Mouse (Mus musculus) MEL (cell line): ENCODE data around the gene Srgn. TPM values are rescaled to one million over a fixed set of nuclear protein-coding genes. Genes with fewer than 3 reads are reported as not detected.

Source experiments
- DNase-seq: peaks from one replicate; pipeline ENCODE4 v3.0.0; 2011; ENCODE audit warnings: low read depth, low spot score
- H3K27ac ChIP-seq: 2 replicates; pipeline ENCODE4 v1.5.1; 2012; ENCODE audit warnings: low read depth, mild to moderate bottlenecking, control low read depth, low read length, moderate library complexity; ENCODE audit not compliant: control insufficient read depth
- H3K27me3 ChIP-seq, 2 experiments: fragments of 150-350 bp in 1 of 2; sonication (generic) in 1 of 2; 2 replicates each; pipeline ENCODE4 v1.6.1; 2012; ENCODE audit warnings: low read length in 2 of 2, mild to moderate bottlenecking in 2 of 2, improper control_type of control experiment in 1 of 2, moderate library complexity in 1 of 2; ENCODE audit not compliant: insufficient read depth in 2 of 2, control insufficient read depth in 1 of 2
- H3K36me3 ChIP-seq, 2 experiments: 2 replicates each; pipeline ENCODE4 v1.6.1; 2012 to 2014; ENCODE audit warnings: low read length in 2 of 2, improper control_type of control experiment in 1 of 2, inconsistent platforms in 1 of 2, mild to moderate bottlenecking in 1 of 2; ENCODE audit not compliant: insufficient read depth in 2 of 2, control insufficient read depth in 1 of 2
- H3K4me1 ChIP-seq, 2 experiments: fragments of 150-350 bp in 1 of 2; sonication (generic) in 1 of 2; 2 replicates each; pipeline ENCODE4 v1.6.1; 2012; ENCODE audit warnings: low read length in 2 of 2, improper control_type of control experiment in 1 of 2, mild to moderate bottlenecking in 1 of 2; ENCODE audit not compliant: insufficient read depth in 2 of 2, control insufficient read depth in 1 of 2
- H3K4me3 ChIP-seq, 2 experiments: fragments of 150-350 bp in 1 of 2; sonication (generic) in 1 of 2; 2 replicates each; pipeline ENCODE4 v1.5.1; 2012; ENCODE audit warnings: low read depth in 2 of 2, low read length in 2 of 2, mild to moderate bottlenecking in 2 of 2, moderate library complexity in 2 of 2, control low read depth in 1 of 2, improper control_type of control experiment in 1 of 2; ENCODE audit not compliant: control insufficient read depth in 1 of 2, insufficient read depth in 1 of 2
- H3K79me2 ChIP-seq: 2 replicates; pipeline ENCODE4 v1.6.1; 2012; ENCODE audit warnings: mild to moderate bottlenecking, low read length, moderate library complexity; ENCODE audit not compliant: control insufficient read depth, poor library complexity, insufficient read depth
- H3K9ac ChIP-seq: 2 replicates; pipeline ENCODE4 v1.6.1; 2012; ENCODE audit warnings: low read depth, mild to moderate bottlenecking, control low read depth, low read length, moderate library complexity; ENCODE audit not compliant: control insufficient read depth, poor library complexity, severe bottlenecking
- H3K9me3 ChIP-seq: fragments of 150-350 bp; sonication (generic); replicated peaks from 2 replicates; pipeline ENCODE4 v1.6.1; 2012; ENCODE audit warnings: mild to moderate bottlenecking, low read length, improper control_type of control experiment, moderate library complexity; ENCODE audit not compliant: insufficient read depth
- CHD2 ChIP-seq: IDR thresholded peaks from 2 replicates; pipeline ENCODE4 v1.6.1; 2011; ENCODE audit warnings: low read length, improper control_type of control experiment
- CTCF ChIP-seq, 3 experiments: IDR thresholded peaks in 2 of 3; conservative IDR thresholded peaks in 1 of 3; 2 replicates each; pipeline ENCODE4 v1.5.1; 2011 to 2012; ENCODE audit warnings: low read length in 3 of 3, low read depth in 2 of 3, mild to moderate bottlenecking in 2 of 3, improper control_type of control experiment in 1 of 3, inconsistent platforms in 1 of 3, mixed read lengths in 1 of 3, moderate library complexity in 1 of 3; ENCODE audit not compliant: control insufficient read depth in 1 of 3, insufficient read depth in 1 of 3, poor library complexity in 1 of 3, severe bottlenecking in 1 of 3
- EP300 ChIP-seq, 2 experiments: IDR thresholded peaks; 2 replicates each; pipeline ENCODE4 v1.6.1; 2011; ENCODE audit warnings: improper control_type of control experiment in 2 of 2, low read length in 2 of 2, low read depth in 1 of 2, mild to moderate bottlenecking in 1 of 2
- GABPA ChIP-seq: IDR thresholded peaks from 2 replicates; pipeline ENCODE4 v1.6.1; 2012; ENCODE audit warnings: low read depth, mild to moderate bottlenecking, inconsistent platforms, low read length, improper control_type of control experiment, moderate library complexity
- MEF2A ChIP-seq: IDR thresholded peaks from 2 replicates; pipeline ENCODE4 v1.6.1; 2014; ENCODE audit warnings: low read depth, mild to moderate bottlenecking, inconsistent platforms, low read length, improper control_type of control experiment; ENCODE audit not compliant: poor library complexity, insufficient replicate concordance, severe bottlenecking; ENCODE audit errors: extremely low read depth
- MXI1 ChIP-seq: IDR thresholded peaks from 2 replicates; pipeline ENCODE4 v1.6.1; 2011; ENCODE audit warnings: mild to moderate bottlenecking, low read depth, low read length, improper control_type of control experiment
- MYC ChIP-seq: IDR thresholded peaks from 2 replicates; pipeline ENCODE4 v1.6.1; 2011; ENCODE audit warnings: low read depth, mild to moderate bottlenecking, low read length, improper control_type of control experiment, moderate library complexity
- POLR2AphosphoS2 ChIP-seq: IDR thresholded peaks from 2 replicates; pipeline ENCODE4 v1.6.1; 2011; ENCODE audit warnings: low read length, improper control_type of control experiment
- POLR2AphosphoS5 ChIP-seq: IDR thresholded peaks from 2 replicates; pipeline ENCODE4 v1.6.1; 2012; ENCODE audit warnings: low read depth, borderline replicate concordance, mild to moderate bottlenecking, inconsistent platforms, low read length, moderate library complexity, mixed read lengths
- RCOR1 ChIP-seq: IDR thresholded peaks from 2 replicates; pipeline ENCODE4 v1.6.1; 2012; ENCODE audit warnings: low read depth, mild to moderate bottlenecking, inconsistent platforms, low read length, improper control_type of control experiment
- SIN3A ChIP-seq: IDR thresholded peaks from 2 replicates; pipeline ENCODE4 v1.6.1; 2012; ENCODE audit warnings: low read length, improper control_type of control experiment, inconsistent platforms
- TAL1 ChIP-seq: IDR thresholded peaks from 2 replicates; pipeline ENCODE4 v1.6.1; 2012; ENCODE audit warnings: mild to moderate bottlenecking, inconsistent platforms, low read length, moderate library complexity, mixed read lengths
- TCF12 ChIP-seq: IDR thresholded peaks from 2 replicates; pipeline ENCODE4 v1.6.1; 2014; ENCODE audit warnings: low read depth, mild to moderate bottlenecking, inconsistent platforms, low read length, improper control_type of control experiment, moderate library complexity
- USF1 ChIP-seq: IDR thresholded peaks from 2 replicates; pipeline ENCODE4 v1.6.1; 2014; ENCODE audit warnings: low read depth, mild to moderate bottlenecking, inconsistent platforms, low read length, improper control_type of control experiment, moderate library complexity
- ZC3H11A ChIP-seq: IDR thresholded peaks from 2 replicates; pipeline ENCODE4 v1.6.1; 2012; ENCODE audit warnings: low read depth, mild to moderate bottlenecking, inconsistent platforms, low read length, improper control_type of control experiment
- ZMIZ1 ChIP-seq: IDR thresholded peaks from 2 replicates; pipeline ENCODE4 v1.6.1; 2012; ENCODE audit warnings: low read depth, mild to moderate bottlenecking, inconsistent platforms, low read length, improper control_type of control experiment, moderate library complexity
- polyA plus RNA-seq, 2 experiments: library from polyadenylated mRNA; stranded (reverse) in 1 of 2; unstranded in 1 of 2; fragments of >175 nt in 1 of 2; fragments of >200 nt in 1 of 2; gene quantifications; 2 replicates each; pipeline versions ENCODE4 v1.2.1 to v1.2.4; 2012; ENCODE audit warnings: low replicate concordance in 2 of 2, low read depth in 1 of 2; ENCODE audit not compliant: insufficient read length in 2 of 2, insufficient read depth in 1 of 2, missing spikeins in 1 of 2
- total RNA-seq: library from RNA; depleted of rRNA; stranded (reverse); fragments of 300-350 nt; gene quantifications from 2 replicates; pipeline ENCODE4 v1.2.3, GENCODE M21; 2012

The Srgn gene
- total and polyA plus RNA-seq, 3 experiments: 164 to 217 TPM; not detected in 1

GRCm38 (mm10) chr10:62540800-62541199, 13.5 kb upstream of the Srgn start (continued):
- TF ChIP-seq USF1 (no peak), MEF2A (no peak), EP300 (IDR thresholded peaks at IDR 0.05; ENCODE audit: low read depth in 1 of 2, low read length in 2 of 2) (peak; percentile 48 to 74; a peak in 3 of 4 replicates), SIN3A (peak; percentile 91), ZC3H11A (no peak)

GRCm38 (mm10) chr10:62534509-62534908, 7.3 kb upstream of the Srgn start:
- H3K9ac ChIP-seq: no peak overlapping the region
- H3K27ac ChIP-seq: no peak overlapping the region
- H3K9me3 ChIP-seq: no peaks in the 10 kb centered on the region
- H3K79me2 ChIP-seq: no peaks in the 10 kb centered on the region
- no peak overlapping the region for H3K4me3 ChIP-seq
- TF ChIP-seq ZMIZ1: no peak
- no peak for TF ChIP-seq CHD2
- TF ChIP-seq MEF2A: no peak
- no peak for TF ChIP-seq SIN3A
- TF ChIP-seq CTCF (IDR thresholded peaks at IDR 0.05 in 2 of 3, conservative IDR thresholded peaks at IDR 0.05 in 1 of 3; ENCODE audit: control insufficient read depth in 1 of 3, insufficient read depth in 1 of 3, low read depth in 2 of 3, low read length in 3 of 3, poor library complexity in 1 of 3, severe bottlenecking in 1 of 3): no peak
- TF ChIP-seq POLR2AphosphoS2: no peak
- no peak for TF ChIP-seq POLR2AphosphoS5
- TF ChIP-seq EP300 (IDR thresholded peaks at IDR 0.05; ENCODE audit: low read depth in 1 of 2, low read length in 2 of 2): no peak
- no peak for TF ChIP-seq TAL1
- TF ChIP-seq RCOR1: no peak
- no peak for TF ChIP-seq MYC
- TF ChIP-seq TCF12: no peak
- H3K36me3 ChIP-seq: no peaks in the 10 kb centered on the region; a peak in 1 of 4 replicates
- H3K4me1 ChIP-seq: peaks cover 0 to 10% of the 10 kb centered on the region in 2 experiments; a peak in 3 of 4 replicates
- H3K27me3 ChIP-seq: no peaks in the 10 kb centered on the region
- DNase-seq: no peak

GRCm38 (mm10) chr10:62532832-62533231, 5.6 kb upstream of the Srgn start:
- Histone ChIP-seq H3K4me3 (no peak overlapping the region), H3K9ac (no peak overlapping the region), H3K36me3 (no peaks in the 10 kb centered on the region; a peak in 1 of 4 replicates), H3K27ac (no peak overlapping the region)
- TF ChIP-seq MXI1 (no peak), CHD2 (no peak), ZC3H11A (no peak), POLR2AphosphoS2 (no peak), GABPA (no peak)
- TF ChIP-seq, all 39 proteins: peak for 0
- Histone ChIP-seq H3K4me1 (peaks cover 0 to 10% of the 10 kb centered on the region in 2 experiments; a peak in 3 of 4 replicates), H3K9me3 (no peaks in the 10 kb centered on the region), H3K27me3 (no peaks in the 10 kb centered on the region), H3K79me2 (no peaks in the 10 kb centered on the region)
- no peak for DNase-seq
